Mouse (Mus musculus) C2C12 (cell line): ENCODE data around the gene Hormad1.

Experiments used
- CTCF ChIP-seq: IDR thresholded peaks from one replicate; pipeline ENCODE4 v1.5.1; 2011; ENCODE audit not compliant: control insufficient read depth, insufficient read depth, insufficient read length
- MAX ChIP-seq: IDR thresholded peaks from one replicate; pipeline ENCODE4 v1.6.1; 2011; ENCODE audit warnings: mild to moderate bottlenecking, control low read depth
- MYOD1 ChIP-seq: IDR thresholded peaks from one replicate; pipeline ENCODE4 v1.6.1; 2011; ENCODE audit warnings: low read depth; ENCODE audit not compliant: control insufficient read depth, insufficient read length
- USF1 ChIP-seq: IDR thresholded peaks from one replicate; pipeline ENCODE4 v1.6.1; 2011; ENCODE audit warnings: low read depth, mild to moderate bottlenecking, control low read depth, moderate library complexity

DNA sequence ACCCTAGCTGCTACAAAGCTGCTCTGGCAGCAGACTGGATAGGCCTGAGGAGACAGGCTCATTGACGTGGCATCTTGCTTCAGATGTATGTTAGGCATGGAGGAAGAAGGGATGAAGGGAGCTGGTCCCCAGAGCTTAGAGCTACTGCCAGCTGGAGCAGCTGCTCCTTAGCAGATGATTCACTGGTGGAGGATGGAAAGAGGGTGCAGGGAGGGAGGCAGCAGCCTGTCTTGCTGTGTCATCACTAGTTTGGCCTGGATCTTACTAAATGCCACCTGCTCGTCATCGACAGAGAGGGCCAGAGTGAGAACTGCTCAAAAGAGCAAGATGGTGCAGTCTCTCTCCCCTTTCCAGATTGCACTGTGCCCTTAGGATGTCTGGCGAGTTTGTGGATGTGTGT, 70.3 kb downstream of the Hormad1 start:
- TF ChIP-seq CTCF (no peak), MAX (no peak), USF1 (no peak), MYOD1 (peak; percentile 33)
